Mouse (Mus musculus) left cerebral cortex, postnatal 25 days (tissue): ENCODE data around the gene Golt1a. TPM values are rescaled to one million over a fixed set of nuclear protein-coding genes. Genes with fewer than 3 reads are reported as not detected.

Experiments
- DNase-seq, 2 experiments: peaks; one replicate each; pipeline ENCODE4 v3.0.0; 2022; ENCODE audit warnings: low spot score in 2 of 2, mixed read lengths in 1 of 2
- intact Hi-C: fragments of 180-260 bp; cut with DNase I; formaldehyde crosslinking; loops from one replicate; pipeline ENCODE4 v1.15.1; 2025
- total RNA-seq, 2 experiments: library from RNA; stranded (reverse); gene quantifications; 2 replicates each; pipeline ENCODE4 v1.2.3; 2021

Gene Golt1a
- 1 to 10 TPM; 1.0 to 1.3 TPM for total RNA-seq

DNA sequence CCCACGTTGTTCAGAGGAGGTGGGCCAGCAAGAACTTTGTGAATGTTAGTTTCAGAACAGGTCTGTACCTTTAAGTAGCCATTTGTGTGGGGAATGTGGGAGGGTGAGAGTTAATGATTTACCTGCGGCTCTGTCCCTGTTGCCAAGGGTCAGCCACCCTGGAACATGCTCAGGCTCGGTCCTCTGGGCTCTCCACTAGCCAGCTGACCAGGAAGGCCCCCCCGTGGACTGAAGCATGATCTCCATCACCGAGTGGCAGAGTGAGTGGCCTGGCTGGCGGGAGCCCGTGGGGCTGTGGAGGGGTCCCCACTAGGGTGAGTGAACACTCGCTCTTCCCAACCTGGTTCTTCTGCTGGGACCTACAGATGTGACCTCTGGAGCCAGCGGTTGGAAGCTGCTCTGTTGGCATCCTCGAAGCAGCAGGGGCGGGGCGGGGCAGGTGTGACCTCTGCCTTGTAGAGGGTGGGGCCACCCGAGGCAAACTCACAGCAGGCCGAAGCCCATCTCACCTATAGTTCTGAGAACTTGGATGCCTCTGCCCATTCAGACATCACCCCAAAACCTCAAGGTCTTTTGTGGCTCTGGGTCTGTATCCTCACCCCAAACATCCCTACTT lies at the start of gene Golt1a:
Gene Golt1a (plus strand): TSS at position 149 of the 616 bp plus-strand sequence.
- intact Hi-C loops: loop anchor here (5.0 kb wide), 1 partner anchor 267 kb away; no protein-coding TSS in a partner anchor
- no peak for DNase-seq

DNA sequence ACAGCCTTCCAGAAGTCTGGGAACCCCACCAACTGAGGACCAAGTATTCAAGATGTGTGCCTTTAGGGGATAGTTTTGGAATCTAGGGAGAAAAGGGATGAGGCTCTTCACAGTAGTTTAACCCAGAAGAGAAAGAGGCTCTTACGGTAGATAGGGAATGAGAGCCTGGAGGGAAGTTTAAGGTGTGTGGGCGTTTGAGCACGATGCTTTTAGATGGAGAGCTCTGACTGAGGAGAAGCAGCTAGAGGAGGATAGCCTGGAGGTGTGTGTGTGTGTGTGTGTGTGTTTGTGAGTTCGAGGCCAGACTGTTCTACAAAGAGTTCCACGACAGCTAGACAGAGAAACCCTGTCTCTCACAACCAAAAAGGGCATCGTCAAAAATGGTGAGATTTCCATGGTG lies 47.0 kb upstream of the Golt1a start:
- intact Hi-C loops: no loop called here
- peak in 1 of 2 experiments; percentile 49 for DNase-seq

DNA sequence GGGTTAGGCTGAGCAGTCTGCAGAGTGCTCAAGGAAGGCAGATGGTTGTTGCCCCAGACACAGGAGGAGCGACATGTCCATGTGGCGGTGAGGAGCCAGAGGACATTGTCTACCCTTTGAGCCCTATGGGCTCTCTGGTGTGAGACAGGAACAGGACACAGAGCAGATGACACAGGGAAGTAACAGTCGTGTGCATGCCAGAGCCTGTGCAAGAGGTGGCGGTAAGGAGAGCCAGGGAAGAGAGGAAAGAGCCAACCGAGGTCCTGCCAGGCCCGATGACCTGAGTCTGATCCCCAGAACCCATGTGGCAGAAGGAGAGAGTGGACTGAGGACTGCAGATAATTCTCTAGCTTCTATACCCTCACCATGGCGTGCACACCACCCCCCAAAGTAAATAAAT lies 46.5 kb upstream of the Golt1a start:
- intact Hi-C loops: no loop called here
- no peak for DNase-seq

DNA sequence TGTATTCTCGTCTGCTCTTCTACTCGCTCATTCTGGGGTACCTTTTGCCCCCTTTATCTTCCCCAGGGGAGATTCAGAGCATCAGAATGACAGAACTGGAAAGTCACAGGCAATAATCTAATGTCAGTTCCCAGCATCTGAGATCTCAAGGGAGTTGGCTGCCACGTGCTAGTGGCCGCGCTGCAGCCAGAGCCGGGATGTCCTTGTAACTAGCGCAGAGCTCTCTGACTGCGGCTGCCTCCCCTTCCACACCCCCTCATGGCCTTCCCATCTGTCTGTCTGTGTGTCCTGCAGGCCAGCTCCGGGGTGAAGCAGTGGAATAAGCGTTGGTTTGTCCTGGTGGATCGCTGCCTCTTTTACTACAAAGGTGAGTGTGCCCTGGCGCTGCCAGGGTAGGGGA lies 45.2 kb upstream of the Golt1a start:
- intact Hi-C loops: no loop called here
- DNase-seq: no peak

DNA sequence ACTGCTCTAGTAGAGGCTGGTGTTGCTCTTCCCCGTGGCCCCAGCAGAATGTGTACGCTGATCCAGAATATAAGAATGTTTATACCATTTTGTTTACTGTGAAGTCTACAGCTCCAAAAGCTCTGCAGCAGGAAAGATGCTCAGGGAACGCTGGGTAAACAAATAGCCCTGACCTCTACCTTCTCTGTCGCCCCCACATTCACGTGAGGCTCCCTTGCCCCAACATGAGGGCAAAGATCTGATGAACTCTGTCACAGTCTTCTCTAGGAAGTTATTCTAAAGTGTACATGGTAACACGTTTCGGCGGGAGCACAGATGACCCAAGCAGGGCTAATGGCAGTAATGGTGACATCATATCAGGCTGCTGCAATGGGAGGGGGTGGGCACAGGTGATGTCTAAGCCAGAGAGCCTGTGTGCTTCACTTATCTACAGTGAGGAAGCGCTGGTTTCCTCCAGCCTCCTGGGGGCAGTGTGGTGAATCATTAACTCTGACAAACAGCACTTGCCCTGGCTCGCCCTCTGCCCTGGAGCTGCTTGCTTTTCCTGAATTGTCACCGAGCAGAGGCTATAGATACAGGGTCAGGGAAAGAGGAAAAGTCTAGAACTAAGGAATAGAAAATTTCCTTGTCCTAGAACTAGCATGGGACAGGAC lies 44.4 kb upstream of the Golt1a start:
- DNase-seq: no peak
- intact Hi-C loops: no loop called here

DNA sequence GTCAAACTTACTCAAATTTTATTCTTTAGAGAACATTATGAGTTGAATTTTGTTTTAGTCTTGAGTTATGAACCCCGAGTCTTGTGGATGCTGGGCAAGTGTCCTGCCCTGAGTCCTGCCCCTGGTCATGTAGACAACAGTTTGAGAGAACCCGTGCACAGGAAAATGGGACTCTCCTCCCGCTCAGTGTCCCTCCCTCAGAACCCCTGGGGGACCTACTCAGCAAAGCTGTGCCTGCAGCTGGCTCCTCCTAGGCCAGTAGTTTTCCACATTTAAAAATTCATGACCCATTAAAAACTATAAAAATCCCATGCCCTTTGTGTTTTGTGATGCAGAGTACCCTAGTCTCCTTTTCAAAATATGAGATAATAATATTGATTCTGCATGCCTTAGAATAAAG lies 42.5 kb upstream of the Golt1a start:
- no peak for DNase-seq
- intact Hi-C loops: no loop called here

DNA sequence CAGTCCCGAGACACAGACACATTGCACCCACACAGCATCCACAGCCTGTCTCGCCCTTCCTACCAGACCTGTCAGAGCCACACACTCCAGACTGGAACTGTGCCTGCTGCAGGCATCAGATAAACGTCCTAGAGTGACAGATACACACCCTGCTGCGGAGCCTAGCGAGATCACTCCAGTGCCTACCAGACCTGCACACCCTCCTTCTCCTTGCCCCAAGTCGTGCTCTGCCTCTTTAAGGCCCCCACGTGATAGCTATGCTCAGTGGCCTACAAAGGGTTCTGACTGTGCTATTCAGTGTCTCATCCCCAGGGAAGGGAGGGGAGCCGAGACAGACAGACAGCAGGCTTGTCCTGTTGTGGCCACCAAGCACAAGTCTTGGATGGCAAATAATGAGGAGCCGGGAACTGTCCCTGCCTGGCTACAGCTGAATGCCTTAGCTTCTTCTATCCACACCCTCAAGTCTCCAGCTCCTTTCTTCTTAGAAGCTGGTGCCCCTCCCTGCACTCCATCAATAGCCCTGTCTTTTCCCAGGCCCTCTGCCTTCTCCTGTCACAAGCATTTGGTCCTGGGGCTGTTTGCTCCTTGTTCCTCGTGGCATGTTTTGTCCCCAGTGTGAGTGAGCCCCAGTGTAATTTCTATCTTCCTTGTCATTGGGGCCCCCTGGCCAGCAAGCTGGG lies 41.6 kb upstream of the Golt1a start:
- DNase-seq: peak; percentile 34 to 54
- intact Hi-C loops: no loop called here

DNA sequence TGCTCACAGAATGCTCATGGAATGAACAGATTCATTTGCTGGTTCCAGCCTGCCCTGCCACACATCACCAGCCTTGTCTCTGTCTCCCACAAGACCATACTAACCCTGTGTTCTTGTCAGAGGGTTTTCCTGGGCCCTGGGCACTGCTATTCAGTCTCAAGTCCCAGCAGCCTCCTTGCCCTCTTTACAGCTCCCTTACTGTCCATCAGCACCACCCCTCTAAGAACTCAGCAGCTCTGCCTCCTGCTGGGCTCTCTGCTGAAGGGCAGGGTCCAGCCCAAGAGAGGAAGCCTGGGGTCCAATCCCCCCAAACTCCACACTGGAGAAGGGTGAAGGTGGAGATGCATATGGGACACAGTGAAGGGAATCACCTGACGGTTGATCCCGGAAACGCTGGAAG lies 41.1 kb upstream of the Golt1a start:
- no peak for DNase-seq
- intact Hi-C loops: no loop called here

DNA sequence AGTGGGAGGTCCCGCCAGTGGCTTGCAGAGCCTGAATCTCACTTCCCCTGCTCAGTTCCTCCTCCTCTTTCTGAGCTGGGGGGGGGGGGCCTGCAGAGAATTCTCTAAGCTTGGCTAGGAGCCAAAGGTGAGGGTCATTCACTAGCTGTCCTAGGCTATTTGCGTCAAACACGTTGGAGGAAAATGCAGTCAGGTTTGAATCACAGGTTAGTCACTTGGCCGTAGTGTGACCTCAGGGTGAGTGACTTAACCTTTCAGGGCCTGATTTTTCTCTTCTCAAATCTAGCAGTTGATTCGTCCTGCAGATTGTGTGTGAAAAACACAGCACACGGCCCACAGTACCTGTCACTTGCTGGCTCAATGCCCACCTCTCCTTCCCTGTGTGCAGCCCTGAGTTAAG lies 39.3 kb upstream of the Golt1a start:
- intact Hi-C loops: no loop called here
- DNase-seq: no peak

DNA sequence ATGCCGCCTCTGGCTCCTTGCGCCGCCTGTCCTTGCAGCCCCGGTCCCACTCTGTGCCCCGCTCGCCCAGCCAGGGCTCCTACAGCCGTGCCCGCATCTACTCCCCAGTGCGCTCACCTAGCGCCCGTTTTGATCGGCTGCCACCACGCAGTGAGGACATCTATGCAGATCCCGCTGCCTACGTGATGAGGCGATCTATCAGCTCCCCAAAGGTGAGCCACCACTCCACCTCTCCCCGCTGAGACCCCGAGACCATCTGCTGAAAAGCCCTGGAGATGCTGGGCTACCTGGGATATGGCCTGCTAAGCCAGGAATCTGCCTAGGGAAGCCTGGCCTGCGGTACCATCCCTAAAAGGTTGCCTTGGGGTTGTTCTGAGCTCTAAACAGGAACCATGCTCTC lies 35.4 kb upstream of the Golt1a start:
- DNase-seq: no peak
- intact Hi-C loops: no loop called here

DNA sequence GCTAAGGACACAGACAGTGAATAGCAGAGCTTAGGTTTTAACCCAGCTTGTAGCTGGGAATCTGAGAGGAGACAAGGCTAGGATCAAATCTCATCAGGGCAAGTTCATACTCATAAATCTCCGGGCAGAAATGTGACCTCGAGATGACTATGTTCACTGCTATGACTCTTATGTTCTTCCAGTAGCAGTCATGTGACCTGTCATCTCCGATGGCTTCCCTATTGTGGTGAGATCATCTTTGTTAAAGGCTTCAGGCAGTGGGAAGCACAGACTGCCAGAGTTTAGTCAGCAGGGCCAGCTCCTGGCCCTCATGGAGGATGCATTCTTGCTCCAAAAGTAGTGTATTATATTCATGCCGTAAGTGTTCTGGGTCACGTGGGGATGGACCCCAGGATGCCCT lies 32.6 kb upstream of the Golt1a start:
- intact Hi-C loops: no loop called here
- no peak for DNase-seq

DNA sequence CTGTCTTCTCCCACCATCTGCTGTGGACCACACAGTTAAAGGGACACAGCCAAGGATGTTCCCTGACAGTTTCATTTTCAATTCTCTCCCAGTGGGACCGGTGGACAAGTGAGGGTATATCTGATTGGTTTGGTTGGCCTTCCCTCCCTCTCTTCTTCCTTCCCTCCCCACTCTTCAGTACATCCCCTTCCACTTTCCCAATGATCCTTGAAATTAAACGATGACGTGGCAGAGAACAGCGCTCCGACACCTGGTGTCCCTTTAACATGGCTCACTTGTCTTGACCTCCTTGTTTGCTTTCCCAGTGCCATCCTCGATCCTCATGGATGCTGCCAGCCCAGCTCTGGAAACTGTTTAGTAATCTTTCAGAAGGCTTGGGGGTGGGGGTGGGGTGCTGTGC lies 31.1 kb upstream of the Golt1a start:
- DNase-seq: no peak
- intact Hi-C loops: no loop called here

DNA sequence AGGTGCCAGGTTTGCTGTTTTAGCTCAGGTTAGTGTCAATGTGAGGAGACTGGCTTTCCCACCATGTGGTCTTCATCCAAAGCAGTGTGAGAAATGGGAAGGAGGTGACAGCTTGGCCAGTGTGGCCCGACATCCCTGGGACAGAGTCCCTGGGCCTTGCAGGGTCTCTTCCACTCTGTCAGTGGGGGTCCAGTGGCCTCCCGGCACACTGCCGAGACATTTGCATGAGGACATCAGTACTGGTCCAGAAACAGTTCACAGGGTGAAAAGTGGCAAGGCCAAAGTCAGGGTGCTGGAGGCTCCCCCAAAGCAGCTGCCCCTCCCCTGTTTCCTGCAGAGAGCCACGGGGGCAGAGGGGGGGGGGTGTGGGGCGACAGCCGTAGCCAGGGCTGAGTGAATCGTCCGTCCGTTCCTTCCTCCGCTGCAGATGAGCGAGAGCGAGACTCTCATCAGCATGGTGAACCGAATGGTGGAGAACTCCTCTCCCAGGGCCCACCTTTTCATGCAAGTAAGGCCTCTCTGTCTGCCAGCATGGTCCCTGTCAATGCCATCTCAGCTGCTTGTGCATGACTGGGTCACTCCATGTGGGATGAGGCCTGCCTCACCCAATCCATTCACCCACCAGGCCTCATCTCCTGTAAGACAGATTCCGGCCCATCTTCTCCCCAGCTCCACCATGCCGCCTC lies 30.5 kb upstream of the Golt1a start:
- DNase-seq: no peak
- intact Hi-C loops: no loop called here

DNA sequence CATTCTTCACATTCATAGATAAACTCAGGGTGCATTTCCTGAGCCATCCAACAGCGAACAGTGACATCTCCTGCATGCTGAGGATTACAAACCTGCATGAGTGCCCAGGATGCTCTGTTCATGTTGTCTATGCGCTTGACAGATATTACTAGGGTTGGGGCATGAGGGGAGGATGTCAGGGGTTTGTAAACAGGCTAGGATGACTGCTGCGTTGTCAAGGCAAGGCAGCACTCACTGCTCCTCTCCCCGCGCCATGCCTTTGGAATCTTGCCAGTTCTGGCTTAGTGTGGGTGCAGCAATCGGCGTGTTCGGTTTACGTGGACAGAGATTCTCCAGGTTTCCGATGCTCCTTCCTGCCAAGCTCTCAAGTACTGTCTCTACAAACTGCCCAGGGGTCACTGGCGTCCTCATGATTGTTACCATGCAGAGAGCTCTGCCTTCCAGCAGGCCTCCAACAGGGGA lies 29.9 kb upstream of the Golt1a start:
- intact Hi-C loops: no loop called here

DNA sequence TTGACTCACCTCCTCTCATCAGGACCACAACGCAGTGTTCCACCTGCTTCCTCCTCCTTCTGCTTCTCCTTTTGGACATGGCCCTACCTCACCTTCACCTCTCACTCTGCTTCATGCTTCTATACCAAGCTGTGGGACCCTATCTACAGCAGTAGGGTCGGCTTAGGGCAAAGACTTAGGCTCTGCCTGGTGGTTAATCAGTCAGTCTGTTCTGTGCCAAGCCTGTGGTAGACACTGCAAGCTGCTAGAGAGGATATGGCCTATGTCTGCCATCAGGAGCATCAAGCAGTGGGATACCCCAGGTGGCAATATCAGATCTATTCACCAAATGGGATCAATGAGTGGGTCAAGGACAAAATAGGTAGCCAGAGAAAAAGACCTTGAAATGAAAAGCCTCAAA lies 29.1 kb upstream of the Golt1a start:
- DNase-seq: no peak
- intact Hi-C loops: no loop called here

More for the DNA sequence above, 29.9 kb upstream of the Golt1a start:
- DNase-seq: peak; percentile 51 to 69

DNA sequence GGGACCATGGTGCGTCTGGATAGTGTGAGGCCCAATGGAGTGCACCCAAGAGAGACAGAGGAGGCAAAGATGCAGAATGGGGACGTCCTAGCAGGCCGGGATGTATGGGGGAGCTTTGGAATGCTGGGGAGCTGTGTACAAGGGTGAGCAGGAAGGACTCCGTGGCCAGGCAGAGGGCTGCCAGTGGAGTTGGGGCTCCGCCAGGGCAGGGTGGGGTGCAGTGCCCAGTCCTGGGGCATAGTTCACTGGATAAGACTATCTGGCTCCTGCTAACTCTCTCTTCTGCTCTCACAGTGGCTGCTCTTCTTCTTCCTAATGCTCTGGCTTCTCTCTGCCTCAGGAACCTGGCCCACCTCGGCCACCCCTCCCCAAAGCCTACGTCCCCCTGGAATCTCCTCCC lies 23.7 kb upstream of the Golt1a start:
- DNase-seq: no peak
- intact Hi-C loops: no loop called here

DNA sequence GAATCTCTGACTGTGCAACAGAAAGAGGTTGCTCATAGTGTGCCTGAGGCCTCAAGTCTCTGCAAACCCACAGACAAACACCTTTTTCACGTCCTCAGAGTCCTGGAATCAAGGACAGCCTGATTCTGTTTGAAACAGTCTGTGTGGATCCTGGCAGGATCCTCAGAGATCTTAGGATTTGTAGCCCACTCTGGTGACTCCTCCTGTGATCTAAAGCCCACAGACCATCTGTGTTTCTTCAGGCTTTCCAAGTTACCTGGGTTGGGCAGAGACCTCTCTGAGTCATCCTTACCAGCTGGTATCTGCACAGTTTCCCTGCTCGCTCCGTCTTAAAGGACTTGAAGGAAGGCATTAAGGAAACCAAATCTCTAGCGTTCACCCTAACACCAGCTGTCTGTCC lies 22.5 kb upstream of the Golt1a start:
- intact Hi-C loops: no loop called here
- peak; percentile 28 to 91 for DNase-seq

DNA sequence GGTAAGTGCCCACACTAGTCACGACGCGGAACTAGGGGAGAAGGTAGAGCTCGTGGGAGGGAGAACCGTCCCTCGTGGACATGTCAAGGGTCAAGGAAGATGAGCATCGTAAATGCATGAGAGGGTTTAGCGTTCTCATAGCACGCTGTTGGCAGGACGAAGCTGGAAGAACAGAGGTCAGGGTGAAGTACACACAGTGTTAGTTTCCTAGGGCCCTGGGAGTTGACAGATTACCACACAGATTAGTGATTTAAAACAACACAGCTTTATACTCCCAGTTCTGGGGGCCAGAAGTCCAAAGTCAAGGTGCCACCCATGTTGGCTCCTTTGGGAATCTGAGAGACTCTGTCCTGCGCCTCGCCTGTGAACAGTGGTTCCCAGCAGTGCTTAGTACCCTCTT lies 21.7 kb upstream of the Golt1a start:
- intact Hi-C loops: no loop called here

DNA sequence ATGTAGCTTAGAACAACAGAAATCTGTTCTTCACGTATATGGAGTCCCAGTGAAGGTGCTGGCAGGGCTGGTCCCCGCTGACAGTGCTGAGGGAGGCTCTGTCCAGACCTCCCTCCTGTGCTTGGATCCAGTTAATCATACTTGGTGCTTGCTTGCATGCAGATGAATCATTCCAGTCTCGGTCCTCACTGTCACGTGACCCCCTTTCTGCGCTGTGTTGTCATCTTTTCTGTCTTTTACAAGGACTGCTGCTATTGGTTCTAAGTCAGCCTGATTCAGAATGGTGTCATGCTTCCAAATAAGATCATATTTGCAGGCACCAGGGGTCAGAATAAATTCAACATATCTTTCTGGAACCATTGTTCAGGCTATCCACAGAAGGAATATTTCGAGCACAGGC lies 17.7 kb upstream of the Golt1a start:
- intact Hi-C loops: no loop called here
- no peak for DNase-seq

More for the DNA sequence above, 21.7 kb upstream of the Golt1a start:
- no peak for DNase-seq

DNA sequence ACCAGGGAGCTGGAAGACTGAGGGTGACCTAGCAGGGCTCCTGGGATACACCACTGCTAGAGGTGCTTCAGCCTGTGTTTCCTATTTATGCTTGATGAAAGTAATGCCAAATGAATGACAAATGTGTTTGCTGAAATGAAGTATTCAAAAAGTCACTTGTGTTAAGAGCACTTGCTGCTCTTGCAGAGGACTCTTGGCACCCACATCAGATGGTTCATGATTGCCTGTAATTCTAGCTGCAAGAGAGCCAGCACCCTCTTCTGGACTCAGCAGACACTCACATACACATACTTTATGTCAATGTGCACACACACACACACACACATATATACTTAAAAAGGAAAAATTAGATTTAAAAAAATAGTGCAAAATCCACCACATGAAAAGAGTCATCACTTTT lies 17.0 kb upstream of the Golt1a start:
- intact Hi-C loops: no loop called here
- no peak for DNase-seq

DNA sequence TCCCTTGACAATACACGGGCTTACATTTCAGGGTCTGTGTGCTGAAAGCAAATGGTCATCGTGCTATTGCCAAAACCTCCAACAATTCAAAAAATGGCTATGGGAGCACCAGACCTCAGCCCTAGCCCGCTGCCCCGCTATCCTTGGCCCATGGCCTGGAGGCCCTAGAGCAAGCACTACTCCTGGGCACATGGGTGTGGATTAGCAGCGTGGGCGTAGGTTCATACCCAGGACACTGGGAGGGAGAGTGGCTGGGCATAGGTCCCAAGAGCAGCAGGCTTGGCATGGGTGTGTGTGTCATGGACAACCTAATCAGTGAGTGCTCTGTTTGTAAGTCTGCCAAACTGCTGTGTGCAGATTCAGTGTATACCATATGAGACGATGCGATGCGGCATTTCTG lies 13.2 kb upstream of the Golt1a start:
- intact Hi-C loops: no loop called here
- DNase-seq: no peak
